Mouse (Mus musculus) E14TG2a.4 (cell line): ENCODE data around the gene Bglap.
"Not testable (repeated sequence)": the region's sequence is repeated elsewhere in the genome, so short reads cannot be mapped to it uniquely, and the experiment has no call there.

Source experiments
- CTCF ChIP-seq: conservative IDR thresholded peaks from 2 replicates; pipeline ENCODE4 v1.5.1; 2014; ENCODE audit warnings: low read length
- NANOG ChIP-seq: IDR thresholded peaks from 2 replicates; pipeline ENCODE4 v1.6.1; 2014; ENCODE audit warnings: borderline replicate concordance, low read length, mixed read lengths
- POU5F1 ChIP-seq: IDR thresholded peaks from 2 replicates; pipeline ENCODE4 v1.6.1; 2014; ENCODE audit warnings: low read length, borderline replicate concordance

GRCm38 (mm10) chr3:88381389-88382315 lies 2.6 kb downstream of the Bglap start:
- TF ChIP-seq CTCF, NANOG, POU5F1: not testable (repeated sequence)
